Mouse (Mus musculus): ENCODE measurements around the gene Rngtt.

- TF ChIP-seq CTCF (IDR thresholded peaks at IDR 0.05; ENCODE audit: extremely low read depth, insufficient read depth, low read length): no peak
- TF ChIP-seq POLR2A (IDR thresholded peaks at IDR 0.05; ENCODE audit: extremely low read depth, insufficient read depth, low read length): no peak
These were observed 45.0 kb upstream of the Rngtt start for GRCm38 (mm10) chr4:33264979-33265726.

Measured in cortical plate, adult 2 months (tissue).